ENCODE assay signal across 18 mouse cellular contexts in genomic region chr7:30581547-30581946, GRCm38 (mm10). TPM values are rescaled to one million over a fixed set of nuclear protein-coding genes. Genes with fewer than 3 reads are reported as not detected.
"Had no signal": no experiment of that assay in that cellular context is flagged by ENCODE, and none has a peak within 500 bp of the region (broad histone marks: within the 10 kb centered on the region; RNA-seq: fewer than 3 reads in every experiment).

No protein-coding gene starts in this region.

- H3K4me3 ChIP-seq: limb, embryonic 15.5 days; liver, embryonic 12.5 days; lung, embryonic 15.5 days; megakaryocyte, embryonic 14.5 days; midbrain, embryonic 12.5 days; stomach, embryonic 15.5 days had no signal

- DNase-seq: kidney, adult 8-10 months; layer of hippocampus, adult 9-11 months; layer of hippocampus, postnatal 36 days; lung, postnatal 14 days; right cerebral cortex, postnatal 14 days; thymus, postnatal 4 days had no signal

- H3K27me3 ChIP-seq: limb, embryonic 15.5 days; liver, embryonic 12.5 days; lung, embryonic 15.5 days; megakaryocyte, embryonic 14.5 days; midbrain, embryonic 12.5 days; stomach, embryonic 15.5 days had no signal

- H3K27ac ChIP-seq: limb, embryonic 15.5 days; liver, embryonic 12.5 days; lung, embryonic 15.5 days; macrophage; midbrain, embryonic 12.5 days; stomach, embryonic 15.5 days had no signal

- H3K4me2 ChIP-seq: limb, embryonic 15.5 days; liver, embryonic 12.5 days; lung, embryonic 15.5 days; midbrain, embryonic 12.5 days; stomach, embryonic 15.5 days had no signal

- H3K9me3 ChIP-seq: limb, embryonic 15.5 days; liver, embryonic 12.5 days; lung, embryonic 15.5 days; megakaryocyte, embryonic 14.5 days; midbrain, embryonic 12.5 days; stomach, embryonic 15.5 days had no signal

- H3K9ac ChIP-seq: limb, embryonic 15.5 days; liver, embryonic 12.5 days; lung, embryonic 15.5 days; midbrain, embryonic 12.5 days; stomach, embryonic 15.5 days had no signal

- ATAC-seq: liver, embryonic 12.5 days had no signal

RNA-seq across cellular contexts. Expression of gene Igflr1, which starts 16.3 kb away (rescaled TPM):
- polyA plus RNA-seq: macrophage had no signal

RNA-seq across cellular contexts. Expression of gene Zbtb32, which starts 17.2 kb away (rescaled TPM):
- total RNA-seq: layer of hippocampus, adult 18-20 months; layer of hippocampus, postnatal 36 days; left cerebral cortex, adult 8-10 months; left cerebral cortex, postnatal 25 days; midbrain, postnatal 0 days had no signal
- polyA plus RNA-seq: limb, embryonic 11.5 days had no signal
